Mouse (Mus musculus) spleen, adult 2 months (tissue): ENCODE measurements at regions not wholly inside any gene's neighbourhood (a gene's known extent, or its start where the extent isn't known, plus 50 kb on each side); places are given as distances from the start of the nearest gene placed in this dataset.

Experiments used
- DNase-seq, 2 experiments: peaks; one replicate each; pipeline versions ENCODE4 v3.0.0 to v3.0.0-alpha.2; 2012 to 2021; ENCODE audit warnings: low spot score in 2 of 2, low read depth in 1 of 2
- H3K27ac ChIP-seq: fragments of 200-500 bp; 2 replicates; pipeline ENCODE4 v1.5.1; 2012; ENCODE audit warnings: low read length, inconsistent platforms; ENCODE audit not compliant: insufficient read depth
- H3K27me3 ChIP-seq: fragments of 200-500 bp; 2 replicates; pipeline ENCODE4 v1.6.1; 2012; ENCODE audit warnings: mild to moderate bottlenecking, moderate library complexity, low read length, inconsistent platforms; ENCODE audit not compliant: control insufficient read depth, insufficient read depth
- H3K36me3 ChIP-seq: fragments of 200-500 bp; 2 replicates; pipeline ENCODE4 v1.6.1; 2012; ENCODE audit warnings: mild to moderate bottlenecking, low read length, inconsistent platforms; ENCODE audit not compliant: control insufficient read depth, insufficient read depth
- H3K4me1 ChIP-seq: fragments of 200-500 bp; 2 replicates; pipeline ENCODE4 v1.6.1; 2011; ENCODE audit warnings: inconsistent platforms; ENCODE audit not compliant: control insufficient read depth, insufficient read depth, insufficient read length
- H3K4me3 ChIP-seq: fragments of 200-500 bp; 2 replicates; pipeline ENCODE4 v1.5.1; 2011; ENCODE audit warnings: mild to moderate bottlenecking, inconsistent platforms; ENCODE audit not compliant: insufficient read depth, insufficient read length; ENCODE audit errors: extremely low read depth
- CTCF ChIP-seq: fragments of 200-500 bp; IDR thresholded peaks from 2 replicates; pipeline ENCODE4 v1.5.1; 2011; ENCODE audit warnings: mild to moderate bottlenecking, inconsistent platforms; ENCODE audit not compliant: insufficient read depth, insufficient read length, insufficient replicate concordance; ENCODE audit errors: extremely low read depth
- POLR2A ChIP-seq: fragments of 200-500 bp; IDR thresholded peaks from 2 replicates; pipeline ENCODE4 v1.6.1; 2011; ENCODE audit warnings: low read depth, low read length, inconsistent platforms
- WGBS: fragments of 180-500 bp; shearing (Covaris S2); methylation state at CpG from one replicate; pipeline ENCODE4 v1.1.7; 2018; 5-methylcytosine and 5-hydroxymethylcytosine counted together

DNA sequence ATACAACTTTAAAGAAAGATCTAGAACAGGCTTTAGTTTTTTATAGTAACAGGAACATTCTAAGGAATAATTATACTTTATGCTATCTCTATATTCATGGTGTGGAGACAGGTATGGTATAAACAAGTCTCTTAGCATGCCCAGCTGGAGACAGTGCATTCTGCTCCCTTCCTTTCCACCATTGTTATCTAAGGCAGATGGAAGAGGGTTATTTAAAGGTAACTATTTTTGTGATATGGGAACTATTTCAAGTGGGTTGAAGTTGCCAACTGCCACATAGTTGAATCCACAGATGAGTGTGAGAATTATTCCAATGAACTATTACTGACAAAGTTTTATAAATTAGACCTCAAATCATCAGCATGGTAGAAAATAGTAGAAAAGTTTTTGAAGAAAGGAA lies 148.9 kb upstream of the Rasa1 start:
- no peak for TF ChIP-seq CTCF
- no peak for TF ChIP-seq POLR2A
- Histone ChIP-seq H3K36me3 (no peaks in the 10 kb centered on the region), H3K27me3 (no peaks in the 10 kb centered on the region), H3K4me3 (no peak overlapping the region), H3K4me1 (no peaks in the 10 kb centered on the region), H3K27ac (no peak overlapping the region)
- DNase-seq = no peak

DNA sequence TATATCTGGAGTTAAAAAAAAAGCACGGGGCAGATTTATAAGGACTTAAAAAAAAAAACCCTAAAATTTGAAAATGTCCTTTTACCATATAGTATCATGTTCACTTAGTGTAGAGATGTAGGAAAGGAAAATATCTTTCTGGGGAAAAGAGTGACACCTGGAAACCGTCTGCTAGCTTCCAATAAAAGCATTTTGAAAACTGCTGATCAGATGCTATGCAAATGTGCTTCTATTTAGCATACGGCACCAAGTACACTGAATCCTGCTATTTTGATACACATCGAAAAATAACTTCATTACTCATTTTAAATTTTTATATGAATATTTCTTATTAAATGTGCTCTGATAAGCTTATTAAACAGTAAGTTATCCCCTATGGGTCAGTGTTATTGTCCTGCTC lies 148.1 kb upstream of the Rasa1 start:
- no peaks in the 10 kb centered on the region for H3K27me3 ChIP-seq
- no peak overlapping the region for H3K4me3 ChIP-seq
- 87% methylated on average over 4 of the region's 4 CpGs for WGBS
- H3K4me1 ChIP-seq = no peaks in the 10 kb centered on the region
- TF ChIP-seq CTCF (no peak), POLR2A (no peak)
- DNase-seq = no peak
- no peaks in the 10 kb centered on the region for H3K36me3 ChIP-seq
- no peak overlapping the region for H3K27ac ChIP-seq

DNA sequence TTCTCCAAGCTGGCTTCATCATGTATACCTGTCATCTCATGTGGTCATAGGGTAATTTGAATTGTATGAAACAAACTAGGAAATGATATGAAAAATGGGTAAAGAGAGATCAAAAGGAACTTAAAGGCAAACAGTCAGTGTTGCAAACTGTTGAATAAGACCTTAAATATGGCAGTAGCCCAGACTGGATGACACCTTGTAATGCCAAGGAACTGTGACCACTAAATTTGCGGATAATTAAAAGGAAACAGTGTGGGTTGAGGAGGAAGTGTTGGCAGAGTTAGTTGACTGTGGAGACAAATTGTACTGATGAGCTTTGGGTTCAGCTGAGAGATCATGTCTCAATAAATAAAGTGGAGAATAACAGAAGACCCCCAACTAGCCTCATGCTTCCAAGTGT lies 147.3 kb upstream of the Rasa1 start:
- 67% methylated on average over 1 of the region's 1 CpGs for WGBS
- H3K36me3 ChIP-seq = no peaks in the 10 kb centered on the region
- H3K4me1 ChIP-seq = no peaks in the 10 kb centered on the region
- no peak for DNase-seq
- TF ChIP-seq CTCF = no peak
- no peak for TF ChIP-seq POLR2A
- no peak overlapping the region for H3K4me3 ChIP-seq
- H3K27ac ChIP-seq = no peak overlapping the region
- no peaks in the 10 kb centered on the region for H3K27me3 ChIP-seq

DNA sequence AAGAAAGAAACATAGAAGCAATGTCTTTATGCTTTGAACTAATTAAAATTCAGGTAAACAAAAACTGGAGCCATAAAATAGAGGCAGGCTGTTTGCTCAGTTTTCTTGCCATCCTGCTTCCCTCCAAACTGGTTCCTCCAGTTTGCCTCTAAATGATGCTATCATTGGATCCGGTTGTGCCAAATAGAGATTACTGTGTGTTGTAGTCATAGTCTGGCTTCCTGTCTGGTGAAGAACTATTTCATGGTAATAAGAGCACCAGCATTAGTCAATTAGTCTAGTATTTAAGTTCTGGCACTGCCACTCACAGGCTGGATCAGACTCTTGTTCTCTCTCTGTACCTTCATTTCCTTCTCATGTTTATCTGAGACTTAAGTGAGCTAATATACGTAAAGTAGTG lies 141.9 kb upstream of the Rasa1 start:
- 83% methylated on average over 2 of the region's 2 CpGs for WGBS
- DNase-seq = no peak
- Histone ChIP-seq H3K36me3 (no peaks in the 10 kb centered on the region), H3K27ac (no peak overlapping the region), H3K4me3 (no peak overlapping the region), H3K27me3 (no peaks in the 10 kb centered on the region), H3K4me1 (no peaks in the 10 kb centered on the region)
- no peak for TF ChIP-seq CTCF
- no peak for TF ChIP-seq POLR2A

DNA sequence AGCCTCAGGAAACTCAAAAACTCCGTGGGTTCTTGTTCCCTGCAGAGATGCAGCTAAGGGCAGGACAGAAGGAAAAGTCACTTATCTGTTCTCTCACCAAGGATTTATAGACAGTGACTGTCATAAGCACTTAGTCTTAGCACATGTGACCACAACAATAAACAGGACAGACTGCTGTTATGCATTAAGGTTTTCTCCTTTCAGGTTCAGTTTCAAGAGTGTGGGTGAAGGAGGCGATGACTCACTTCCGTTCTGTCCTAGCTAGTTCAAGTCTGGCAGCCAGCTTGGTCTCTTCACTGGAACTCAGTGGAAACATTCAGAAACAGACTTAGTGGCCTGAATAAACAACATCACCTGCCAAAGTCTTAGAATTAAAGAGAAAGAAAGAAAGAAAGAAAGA lies 141.1 kb upstream of the Rasa1 start:
- TF ChIP-seq CTCF (no peak), POLR2A (no peak)
- WGBS = 31% methylated on average over 3 of the region's 3 CpGs
- H3K4me1 ChIP-seq = no peaks in the 10 kb centered on the region
- H3K27me3 ChIP-seq = no peaks in the 10 kb centered on the region
- no peak overlapping the region for H3K27ac ChIP-seq
- DNase-seq = peak; percentile 19 to 42
- H3K36me3 ChIP-seq = no peaks in the 10 kb centered on the region
- H3K4me3 ChIP-seq = no peak overlapping the region

DNA sequence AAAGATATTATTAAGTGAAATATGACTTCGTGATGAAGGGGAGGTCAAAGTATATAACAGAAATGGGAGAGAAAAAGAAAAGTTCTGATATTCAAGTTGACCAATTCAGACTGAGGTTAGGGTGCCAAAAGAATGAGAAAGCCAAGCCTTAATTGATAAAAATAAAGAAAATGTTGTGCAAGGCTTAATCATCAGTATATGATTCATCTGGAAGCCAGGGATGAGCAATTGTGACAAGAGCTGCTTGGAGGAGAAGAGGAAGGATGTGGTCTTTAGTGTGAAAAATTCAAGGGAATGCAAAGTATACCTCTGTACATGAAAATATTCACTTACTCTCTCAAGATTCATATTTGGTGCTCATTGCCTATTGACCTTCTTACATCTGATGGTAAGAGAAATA lies 129.7 kb upstream of the Rasa1 start:
- TF ChIP-seq POLR2A (no peak), CTCF (no peak)

DNA sequence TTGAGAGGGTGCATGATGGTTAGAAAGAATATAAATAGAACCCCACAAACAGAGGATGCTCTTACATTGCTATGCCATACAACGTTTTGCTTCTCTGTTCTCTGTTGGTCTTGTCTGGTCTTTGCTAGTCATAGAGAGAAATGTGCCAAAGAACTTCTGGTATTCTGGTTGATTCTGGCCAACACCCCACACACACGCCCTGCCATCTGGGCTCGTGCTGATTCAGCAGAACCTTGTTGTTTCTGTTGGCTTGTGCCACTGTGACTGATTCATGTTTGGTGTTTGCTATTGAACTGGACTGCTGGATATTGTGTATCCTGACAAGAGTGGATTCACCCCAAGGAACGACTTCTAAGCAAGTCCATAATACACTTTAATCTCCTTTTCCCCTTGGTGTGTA lies 126.0 kb upstream of the Rasa1 start:
- WGBS = 83% methylated on average over 4 of the region's 4 CpGs
- Histone ChIP-seq H3K4me1 (no peaks in the 10 kb centered on the region), H3K4me3 (no peak overlapping the region), H3K27ac (no peak overlapping the region), H3K36me3 (no peaks in the 10 kb centered on the region), H3K27me3 (no peaks in the 10 kb centered on the region)
- no peak for DNase-seq
- TF ChIP-seq POLR2A (no peak), CTCF (no peak)

More for the DNA sequence above, 129.7 kb upstream of the Rasa1 start:
- 80% methylated on average over 1 of the region's 1 CpGs for WGBS
- DNase-seq = no peak
- Histone ChIP-seq H3K36me3 (no peaks in the 10 kb centered on the region), H3K4me1 (no peaks in the 10 kb centered on the region), H3K27me3 (no peaks in the 10 kb centered on the region), H3K4me3 (no peak overlapping the region), H3K27ac (no peak overlapping the region)
